Mouse (Mus musculus): ENCODE data around the gene Bcl2l14.

The Bcl2l14 gene

GRCm38 (mm10) chr6:134396018-134396417 lies at the start of gene Bcl2l14:
Bcl2l14 (plus strand) TSS chr6:134396318.
- DNase-seq (ENCODE audit: low spot score), result no peak

GRCm38 (mm10) chr6:134348526-134349067 lies 47.5 kb upstream of the Bcl2l14 start:
- DNase-seq (ENCODE audit: low spot score), result no peak

GRCm38 (mm10) chr6:134352881-134353280 lies 43.2 kb upstream of the Bcl2l14 start:
- DNase-seq (ENCODE audit: low spot score), result no peak

- no peak for DNase-seq (ENCODE audit: low spot score)
These were observed 42.4 kb upstream of the Bcl2l14 start for GRCm38 (mm10) chr6:134353751-134354150.

GRCm38 (mm10) chr6:134357570-134357969 lies 38.5 kb upstream of the Bcl2l14 start:
- no peak for DNase-seq (ENCODE audit: low spot score)

GRCm38 (mm10) chr6:134360079-134360478 lies 36.0 kb upstream of the Bcl2l14 start:
- no peak for DNase-seq (ENCODE audit: low spot score)

GRCm38 (mm10) chr6:134364644-134365043 lies 31.5 kb upstream of the Bcl2l14 start:
- DNase-seq (ENCODE audit: low spot score), result no peak

- peak; percentile 37 for DNase-seq (ENCODE audit: low spot score)
These were observed 30.2 kb upstream of the Bcl2l14 start for GRCm38 (mm10) chr6:134365952-134366351.

- DNase-seq (ENCODE audit: low spot score), result no peak
These were observed 29.5 kb upstream of the Bcl2l14 start for GRCm38 (mm10) chr6:134366366-134367351.

GRCm38 (mm10) chr6:134367366-134368281 lies 28.5 kb upstream of the Bcl2l14 start:
- no peak for DNase-seq (ENCODE audit: low spot score)

GRCm38 (mm10) chr6:134372946-134373345 lies 23.2 kb upstream of the Bcl2l14 start:
- no peak for DNase-seq (ENCODE audit: low spot score)

- DNase-seq (ENCODE audit: low spot score), result no peak
These were observed 18.9 kb upstream of the Bcl2l14 start for GRCm38 (mm10) chr6:134377201-134377600.

- DNase-seq (ENCODE audit: low spot score), result no peak
These were observed 18.3 kb upstream of the Bcl2l14 start for GRCm38 (mm10) chr6:134377856-134378255.

GRCm38 (mm10) chr6:134381462-134381861 lies 14.7 kb upstream of the Bcl2l14 start:
- no peak for DNase-seq (ENCODE audit: low spot score)

- no peak for DNase-seq (ENCODE audit: low spot score)
These were observed 10.2 kb upstream of the Bcl2l14 start for GRCm38 (mm10) chr6:134385931-134386330.

GRCm38 (mm10) chr6:134387396-134387795 lies 8.7 kb upstream of the Bcl2l14 start:
- no peak for DNase-seq (ENCODE audit: low spot score)

- no peak for DNase-seq (ENCODE audit: low spot score)
These were observed 7.6 kb upstream of the Bcl2l14 start for GRCm38 (mm10) chr6:134388424-134389110.

GRCm38 (mm10) chr6:134389248-134389891 lies 6.7 kb upstream of the Bcl2l14 start:
- DNase-seq (ENCODE audit: low spot score), result peak; percentile 86

- no peak for DNase-seq (ENCODE audit: low spot score)
These were observed 6.2 kb upstream of the Bcl2l14 start for GRCm38 (mm10) chr6:134389917-134390316.

GRCm38 (mm10) chr6:134390837-134391236 lies 5.3 kb upstream of the Bcl2l14 start:
- no peak for DNase-seq (ENCODE audit: low spot score)

Measured in adipocyte (in vitro differentiated cells).